In the genomic region with DNA sequence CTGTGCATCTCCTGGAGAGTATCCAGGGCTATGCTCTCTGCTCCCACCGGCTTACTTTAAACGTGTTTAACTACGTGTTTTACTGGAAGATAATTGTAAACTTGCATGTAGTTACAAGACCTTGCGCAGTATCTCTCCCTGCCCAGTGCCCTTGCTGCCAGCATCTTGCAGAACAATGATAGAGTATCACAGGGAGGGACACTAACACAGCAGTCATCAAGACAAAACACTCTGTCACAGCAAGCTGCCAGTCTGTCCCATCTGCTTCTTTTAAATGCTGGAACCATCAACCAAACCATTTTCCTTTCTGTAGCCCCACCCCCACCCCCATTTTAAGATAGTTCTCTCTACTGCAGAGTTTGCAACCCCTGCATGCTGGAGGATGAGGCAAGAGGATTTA, we compare ENCODE assay signal across 12 mouse cellular contexts. TPM values are rescaled to one million over a fixed set of nuclear protein-coding genes. Genes with fewer than 3 reads are reported as not detected.
DNase-seq lines count a peak whose midpoint lies in the region; ATAC-seq and TF ChIP-seq lines count a peak whose summit lies in the region.
"Had no signal": no experiment of that assay in that cellular context is flagged by ENCODE, and none has a peak within 500 bp of the region (broad histone marks: within the 10 kb centered on the region; RNA-seq: fewer than 3 reads in every experiment).

No protein-coding gene starts in this region.

- peaks cover 11% of the 10 kb centered on the region for H3K4me1 ChIP-seq in forebrain, embryonic 15.5 days
- peaks cover 9% of the 10 kb centered on the region for H3K4me1 ChIP-seq in forebrain, embryonic 12.5 days
- peaks cover 99% of the 10 kb centered on the region for H3K4me1 ChIP-seq in megakaryocyte, embryonic 14.5 days
- peaks cover 64% of the 10 kb centered on the region for H3K4me1 ChIP-seq in liver, embryonic 11.5 days (replicated peaks; ENCODE audit: control insufficient read depth, insufficient read depth, low read length)
- H3K4me1 ChIP-seq in small intestine, adult 2 months (ENCODE audit: control insufficient read depth, insufficient read depth, insufficient read length, low read length), result peaks cover 2% of the 10 kb centered on the region; the same call in 1 of the 2 replicates
- peaks cover 2% of the 10 kb centered on the region; the same call in 1 of the 2 replicates for H3K4me1 ChIP-seq in midbrain, embryonic 16.5 days (ENCODE audit: control insufficient read depth, insufficient read depth, low read length)

- no peaks in the 10 kb centered on the region for H3K36me3 ChIP-seq in forebrain, embryonic 15.5 days
- no peaks in the 10 kb centered on the region for H3K36me3 ChIP-seq in forebrain, embryonic 12.5 days (replicated peaks)
- H3K36me3 ChIP-seq in megakaryocyte, embryonic 14.5 days (replicated peaks; ENCODE audit: low read length), result no peaks in the 10 kb centered on the region
- H3K36me3 ChIP-seq in liver, embryonic 11.5 days (ENCODE audit: control insufficient read depth, insufficient read depth, low read length), result no peaks in the 10 kb centered on the region
- H3K36me3 ChIP-seq in small intestine, adult 2 months (ENCODE audit: control insufficient read depth, insufficient read depth, low read length), result no peaks in the 10 kb centered on the region
- H3K36me3 ChIP-seq in midbrain, embryonic 16.5 days (ENCODE audit: control insufficient read depth, insufficient read depth, low read length), result no peaks in the 10 kb centered on the region
- H3K36me3 ChIP-seq: limb, embryonic 13.5 days had no signal

- H3K9ac ChIP-seq in forebrain, embryonic 15.5 days (replicated peaks), result no peak overlapping the region
- H3K9ac ChIP-seq in forebrain, embryonic 12.5 days, result no peak overlapping the region
- H3K9ac ChIP-seq in liver, embryonic 11.5 days (ENCODE audit: low read depth, low read length), result 0 out of 2 replicates have a peak overlapping the region, but pooled peaks have one; percentile 8
- no peak overlapping the region for H3K9ac ChIP-seq in midbrain, embryonic 16.5 days (ENCODE audit: low read depth, low read length)
- H3K9ac ChIP-seq: limb, embryonic 13.5 days had no signal

- ATAC-seq in forebrain, embryonic 15.5 days (replicated peaks), result no peak
- ATAC-seq in forebrain, embryonic 12.5 days (ENCODE audit: low FRiP score), result no peak
- ATAC-seq in megakaryocyte, adult 5-6 weeks (ENCODE audit: poor library complexity, severe bottlenecking), result no peak
- ATAC-seq in liver, embryonic 11.5 days (replicated peaks; ENCODE audit: low FRiP score), result peak; percentile 80
- no peak for ATAC-seq in midbrain, embryonic 16.5 days
- ATAC-seq: intestine, embryonic 16.5 days had no signal

- no peak for TF ChIP-seq CTCF in small intestine, adult 2 months (IDR thresholded peaks at IDR 0.05; ENCODE audit: extremely low read depth, insufficient read length, insufficient replicate concordance, low read depth, low read length)

- no peak for TF ChIP-seq POLR2A in small intestine, adult 2 months (IDR thresholded peaks at IDR 0.05; ENCODE audit: low read depth, low read length)

- H3K9me3 ChIP-seq in forebrain, embryonic 15.5 days, result no peaks in the 10 kb centered on the region
- H3K9me3 ChIP-seq in forebrain, embryonic 12.5 days, result no peaks in the 10 kb centered on the region
- H3K9me3 ChIP-seq in megakaryocyte, embryonic 14.5 days, result no peaks in the 10 kb centered on the region
- H3K9me3 ChIP-seq in liver, embryonic 11.5 days (ENCODE audit: control insufficient read depth, low read length), result no peaks in the 10 kb centered on the region
- no peaks in the 10 kb centered on the region for H3K9me3 ChIP-seq in midbrain, embryonic 16.5 days (replicated peaks; ENCODE audit: control insufficient read depth, low read length, poor library complexity, severe bottlenecking)
- H3K9me3 ChIP-seq: limb, embryonic 13.5 days had no signal

- no peaks in the 10 kb centered on the region for H3K27me3 ChIP-seq in forebrain, embryonic 15.5 days
- peaks cover 7% of the 10 kb centered on the region; the same call in 1 of the 2 replicates for H3K27me3 ChIP-seq in forebrain, embryonic 12.5 days
- no peaks in the 10 kb centered on the region for H3K27me3 ChIP-seq in megakaryocyte, embryonic 14.5 days (replicated peaks)
- no peaks in the 10 kb centered on the region for H3K27me3 ChIP-seq in liver, embryonic 11.5 days (replicated peaks; ENCODE audit: control insufficient read depth, insufficient read depth, low read length)
- peaks cover 2% of the 10 kb centered on the region; the same call in 1 of the 2 replicates for H3K27me3 ChIP-seq in small intestine, adult 2 months (ENCODE audit: control insufficient read depth, insufficient read depth, low read length)
- H3K27me3 ChIP-seq in midbrain, embryonic 16.5 days (ENCODE audit: control insufficient read depth, insufficient read depth, low read depth, low read length), result peaks cover 6% of the 10 kb centered on the region; the same call in 1 of the 2 replicates

- WGBS in forebrain, embryonic 15.5 days, result 50% methylated on average over 4 of the region's 4 CpGs
- 77% methylated on average over 4 of the region's 4 CpGs for WGBS in forebrain, embryonic 12.5 days
- 47% methylated on average over 4 of the region's 4 CpGs for WGBS in liver, embryonic 11.5 days
- 70% methylated on average over 4 of the region's 4 CpGs for WGBS in small intestine, adult 2 months
- 71% methylated on average over 4 of the region's 4 CpGs for WGBS in midbrain, embryonic 16.5 days

- H3K27ac ChIP-seq in forebrain, embryonic 15.5 days (replicated peaks), result peak overlapping the region; percentile 35; the same call in 1 of the 2 replicates
- no peak overlapping the region for H3K27ac ChIP-seq in forebrain, embryonic 12.5 days
- H3K27ac ChIP-seq in liver, embryonic 11.5 days (ENCODE audit: low read depth, low read length), result peak overlapping the region; percentile 66
- 0 out of 2 replicates have a peak overlapping the region, but pooled peaks have one; percentile 19 for H3K27ac ChIP-seq in small intestine, adult 2 months (ENCODE audit: insufficient read depth, low read depth, low read length)
- H3K27ac ChIP-seq in midbrain, embryonic 16.5 days (ENCODE audit: low read length), result no peak overlapping the region
- H3K27ac ChIP-seq: limb, embryonic 13.5 days; stomach, postnatal 0 days had no signal

- no peak overlapping the region for H3K4me3 ChIP-seq in forebrain, embryonic 15.5 days
- H3K4me3 ChIP-seq in forebrain, embryonic 12.5 days (replicated peaks), result no peak overlapping the region
- peak overlapping the region; percentile 53 for H3K4me3 ChIP-seq in megakaryocyte, embryonic 14.5 days (replicated peaks)
- no peak overlapping the region for H3K4me3 ChIP-seq in liver, embryonic 11.5 days (ENCODE audit: low read depth, low read length)
- H3K4me3 ChIP-seq in small intestine, adult 2 months (ENCODE audit: low read depth, low read length), result no peak overlapping the region
- H3K4me3 ChIP-seq in midbrain, embryonic 16.5 days (ENCODE audit: low read depth, low read length), result no peak overlapping the region
- H3K4me3 ChIP-seq: limb, embryonic 13.5 days had no signal

- no peak overlapping the region for H3K4me2 ChIP-seq in forebrain, embryonic 15.5 days (replicated peaks)
- H3K4me2 ChIP-seq in forebrain, embryonic 12.5 days, result no peak overlapping the region
- H3K4me2 ChIP-seq in liver, embryonic 11.5 days, result peak overlapping the region; percentile 16; the same call in 1 of the 2 replicates
- H3K4me2 ChIP-seq in midbrain, embryonic 16.5 days (ENCODE audit: low read length), result no peak overlapping the region

- no peak for DNase-seq in liver, embryonic 11.5 days (ENCODE audit: low spot score)
- no peak for DNase-seq in ovary, postnatal 36 days (ENCODE audit: low spot score)
- DNase-seq: adrenal gland, postnatal 14 days had no signal

RNA-seq across cellular contexts. Expression of a gene that starts 6.6 kb away (rescaled TPM):
- 0.11 TPM in 1 of 2 replicates, not detected in the other for polyA plus RNA-seq in forebrain, embryonic 15.5 days (2015; fragmentation: Nextera tagmentation; extraction: Ambion mirVana)
- polyA plus RNA-seq in forebrain, embryonic 12.5 days (2016; fragmentation: Nextera tagmentation; extraction: Ambion mirVana), result 0.13 and 0.14 TPM in 2 replicates
- 4.2 and 6.8 TPM in 2 replicates for polyA plus RNA-seq in megakaryocyte, embryonic 14.5 days (2012; ENCODE audit: insufficient read depth, low replicate concordance)
- total RNA-seq in megakaryocyte, adult 5-6 weeks (2015), result 14.1 and 17.8 TPM in 2 replicates
- total RNA-seq in megakaryocyte, adult 5-6 weeks (2017), result 26.9 and 28.4 TPM in 2 replicates
- polyA plus RNA-seq in liver, embryonic 11.5 days (2014; fragmentation: Nextera tagmentation; extraction: Ambion mirVana), result 1.4 and 1.8 TPM in 2 replicates
- polyA plus RNA-seq in small intestine, adult 2 months (2012; rRNA removed), result 0.88 and 1.3 TPM in 2 replicates
- 0.16 and 0.25 TPM in 2 replicates for polyA plus RNA-seq in midbrain, embryonic 16.5 days (2015; fragmentation: Nextera tagmentation; extraction: Ambion mirVana)

RNA-seq across cellular contexts. Expression of a gene that starts 16.3 kb away (rescaled TPM):
- 145 and 149 TPM in 2 replicates for polyA plus RNA-seq in forebrain, embryonic 15.5 days (2015; fragmentation: Nextera tagmentation; extraction: Ambion mirVana)
- 158 and 173 TPM in 2 replicates for polyA plus RNA-seq in forebrain, embryonic 12.5 days (2016; fragmentation: Nextera tagmentation; extraction: Ambion mirVana)
- 46.1 and 131 TPM in 2 replicates for polyA plus RNA-seq in megakaryocyte, embryonic 14.5 days (2012; ENCODE audit: insufficient read depth, low replicate concordance)
- 24.8 and 35.1 TPM in 2 replicates for total RNA-seq in megakaryocyte, adult 5-6 weeks (2015)
- 10.0 and 10.7 TPM in 2 replicates for total RNA-seq in megakaryocyte, adult 5-6 weeks (2017)
- polyA plus RNA-seq in liver, embryonic 11.5 days (2014; fragmentation: Nextera tagmentation; extraction: Ambion mirVana), result 610 and 611 TPM in 2 replicates
- 74.3 and 82.0 TPM in 2 replicates for polyA plus RNA-seq in small intestine, adult 2 months (2012; rRNA removed)
- polyA plus RNA-seq in midbrain, embryonic 16.5 days (2015; fragmentation: Nextera tagmentation; extraction: Ambion mirVana), result 138 and 154 TPM in 2 replicates

Comparison
In these comparisons a context has a peak if more than half of its experiments do, and no peak if none do; other contexts are left out.
1. H3K27ac ChIP-seq: peak in forebrain, embryonic 15.5 days (single experiment), liver, embryonic 11.5 days (single experiment) and small intestine, adult 2 months (single experiment); none in forebrain, embryonic 12.5 days (single experiment) and midbrain, embryonic 16.5 days (single experiment).